Mouse (Mus musculus) lung, postnatal 0 days (tissue): Measurements from ENCODE around the gene Cdc25b.

Source experiments
- CTCF ChIP-seq: IDR thresholded peaks from 2 replicates; pipeline ENCODE4 v1.5.1; 2016; ENCODE audit warnings: antibody characterized with exemption, mild to moderate bottlenecking
- EP300 ChIP-seq: IDR thresholded peaks from 2 replicates; pipeline ENCODE4 v1.6.1; 2016; ENCODE audit warnings: antibody characterized with exemption, mild to moderate bottlenecking, control low read depth

DNA sequence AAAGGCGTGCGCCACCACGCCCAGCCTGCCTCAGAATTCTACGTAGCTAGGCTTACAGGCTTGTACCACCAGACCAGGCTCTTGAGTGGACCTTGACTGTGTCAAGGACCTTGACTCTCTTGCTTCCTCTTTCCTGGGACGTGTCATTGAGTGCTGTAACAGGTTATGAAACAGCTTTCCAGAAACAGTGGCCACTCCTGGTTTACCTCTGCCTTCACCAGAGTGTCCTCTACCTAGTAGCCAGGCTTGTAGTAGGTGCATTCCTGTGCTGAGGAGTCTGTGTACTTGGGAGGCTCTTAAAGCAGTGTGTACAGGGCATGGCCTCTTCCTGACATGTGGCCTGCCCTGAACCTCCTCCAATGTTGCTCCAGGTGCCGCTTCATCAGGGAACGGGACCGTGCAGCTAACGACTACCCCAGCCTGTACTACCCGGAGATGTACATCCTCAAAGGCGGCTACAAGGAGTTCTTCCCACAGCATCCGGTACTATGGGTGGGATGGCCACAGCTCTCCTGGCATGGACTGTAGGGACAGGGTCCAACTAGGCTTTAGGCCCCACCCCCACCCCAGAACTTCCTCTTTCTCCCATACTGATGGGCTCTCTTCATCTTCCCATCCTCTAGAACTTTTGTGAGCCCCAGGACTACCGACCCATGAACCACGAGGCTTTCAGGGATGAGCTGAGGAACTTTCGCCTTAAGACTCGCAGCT is 10.0 kb downstream of the Cdc25b start:
- TF ChIP-seq CTCF, result no peak
- TF ChIP-seq EP300, result peak; percentile 96
